Mouse (Mus musculus) neutrophil, adult 5-6 weeks (primary cell): ENCODE results near the gene Tat. TPM values are rescaled to one million over a fixed set of nuclear protein-coding genes. Genes with fewer than 3 reads are reported as not detected.

ENCODE experiments used
- ATAC-seq: fragments of 151-379, 151-347 bp; 2 replicates; pipeline ENCODE4 v1.8.0; 2017; ENCODE audit warnings: mild to moderate bottlenecking, moderate TSS enrichment; ENCODE audit not compliant: insufficient number of reproducible peaks, poor library complexity, low FRiP score, severe bottlenecking; ENCODE audit errors: extremely low read depth
- total RNA-seq: library from RNA; stranded (forward); fragments of 200-1000 nt; gene quantifications from 2 replicates; pipeline ENCODE4 v1.2.3, GENCODE M21; 2017

Tat gene
- total RNA-seq, 1 experiment from 2014 or later, result not detected

- ATAC-seq, result no peak
These were observed 17.3 kb upstream of the Tat start for GRCm38 (mm10) chr8:109972901-109973300.

GRCm38 (mm10) chr8:109979339-109979738 lies 10.9 kb upstream of the Tat start:
- no peak for ATAC-seq

GRCm38 (mm10) chr8:109982386-109983105 lies 7.7 kb upstream of the Tat start:
- ATAC-seq, result no peak

- no peak for ATAC-seq
These were observed 6.3 kb upstream of the Tat start for GRCm38 (mm10) chr8:109983944-109984343.

- no peak for ATAC-seq
These were observed 3.9 kb upstream of the Tat start for GRCm38 (mm10) chr8:109986384-109986783.

- no peak for ATAC-seq
These were observed 2.5 kb upstream of the Tat start for GRCm38 (mm10) chr8:109987776-109988175.

- ATAC-seq, result no peak
These were observed 1.1 kb upstream of the Tat start for GRCm38 (mm10) chr8:109989151-109989550.

- no peak for ATAC-seq
These were observed 1.9 kb downstream of the Tat start for GRCm38 (mm10) chr8:109992166-109992565.

- ATAC-seq, result no peak
These were observed 2.7 kb downstream of the Tat start for GRCm38 (mm10) chr8:109992951-109993350.

GRCm38 (mm10) chr8:109997381-109997780 lies 7.1 kb downstream of the Tat start:
- ATAC-seq, result no peak

GRCm38 (mm10) chr8:109998066-109998465 lies 7.8 kb downstream of the Tat start:
- ATAC-seq, result no peak

GRCm38 (mm10) chr8:109999974-110000373 lies 9.7 kb downstream of the Tat start:
- ATAC-seq, result no peak

GRCm38 (mm10) chr8:110002953-110003352 lies 12.7 kb downstream of the Tat start:
- no peak for ATAC-seq

- no peak for ATAC-seq
These were observed 14.1 kb downstream of the Tat start for GRCm38 (mm10) chr8:110004300-110004699.

- no peak for ATAC-seq
These were observed 16.2 kb downstream of the Tat start for GRCm38 (mm10) chr8:110006312-110007023.

- no peak for ATAC-seq
These were observed 18.2 kb downstream of the Tat start for GRCm38 (mm10) chr8:110008228-110008994.

GRCm38 (mm10) chr8:110008995-110009446 lies 18.8 kb downstream of the Tat start:
- ATAC-seq, result no peak

GRCm38 (mm10) chr8:110010868-110011267 lies 20.6 kb downstream of the Tat start:
- no peak for ATAC-seq

- no peak for ATAC-seq
These were observed 31.8 kb downstream of the Tat start for GRCm38 (mm10) chr8:110022081-110022480.
